Mouse (Mus musculus) lung, embryonic 14.5 days (tissue): ENCODE data around the gene Serpina3a. TPM values are rescaled to one million over a fixed set of nuclear protein-coding genes. Genes with fewer than 3 reads are reported as not detected.

Experiments
- ATAC-seq: fragments of 200-750 bp; cut with Nextera tagmentation; 2 replicates; pipeline ENCODE4 v1.8.0; 2017; ENCODE audit warnings: mild to moderate bottlenecking, moderate TSS enrichment, moderate library complexity; ENCODE audit not compliant: insufficient read depth
- DNase-seq: peaks from one replicate; pipeline ENCODE4 v3.0.0-alpha.2; 2015
- H3K27ac ChIP-seq: fragments of 300-500 bp; sonication (generic); 2 replicates; pipeline ENCODE4 v1.5.1; 2014; ENCODE audit warnings: low read depth, mild to moderate bottlenecking, moderate library complexity
- H3K27me3 ChIP-seq: fragments of 300-500 bp; sonication (generic); 2 replicates; pipeline ENCODE4 v1.6.1; 2014; ENCODE audit warnings: low read length, control low read depth; ENCODE audit not compliant: insufficient read depth
- H3K36me3 ChIP-seq: fragments of 300-500 bp; sonication (generic); 2 replicates; pipeline ENCODE4 v1.6.1; 2014; ENCODE audit warnings: control low read depth; ENCODE audit not compliant: insufficient read depth
- H3K4me1 ChIP-seq: fragments of 300-500 bp; sonication (generic); 2 replicates; pipeline ENCODE4 v1.6.1; 2014; ENCODE audit warnings: antibody characterized with exemption, control low read depth; ENCODE audit not compliant: insufficient read depth
- H3K4me2 ChIP-seq: fragments of 300-500 bp; sonication (generic); 2 replicates; pipeline ENCODE4 v1.6.1; 2014; ENCODE audit warnings: mild to moderate bottlenecking
- H3K4me3 ChIP-seq: fragments of 300-500 bp; sonication (generic); 2 replicates; pipeline ENCODE4 v1.5.1; 2014; ENCODE audit warnings: low read depth, low read length
- H3K9ac ChIP-seq: fragments of 300-500 bp; sonication (generic); 2 replicates; pipeline ENCODE4 v1.6.1; 2014
- H3K9me3 ChIP-seq: fragments of 300-500 bp; sonication (generic); 2 replicates; pipeline ENCODE4 v1.6.1; 2016; ENCODE audit warnings: low read depth, low read length, control low read depth
- CTCF ChIP-seq: IDR thresholded peaks from 2 replicates; pipeline ENCODE4 v1.5.1; 2016; ENCODE audit warnings: antibody characterized with exemption, low read depth
- WGBS: fragments of 180-500 bp; shearing (Covaris S2); extraction: QIAGEN DNeasy Blood & Tissue Kit; methylation state at CpG from one replicate; pipeline ENCODE4 v1.1.7; 2014; 5-methylcytosine and 5-hydroxymethylcytosine counted together
- polyA plus RNA-seq: library from polyadenylated mRNA; unstranded; fragments of >200 nt; fragmentation: Nextera tagmentation; extraction: Ambion mirVana; gene quantifications from 2 replicates; pipeline ENCODE4 v1.2.1, GENCODE M21; 2014

Gene Serpina3a
- polyA plus RNA-seq, 1 experiment from 2014 or later: not detected

DNA sequence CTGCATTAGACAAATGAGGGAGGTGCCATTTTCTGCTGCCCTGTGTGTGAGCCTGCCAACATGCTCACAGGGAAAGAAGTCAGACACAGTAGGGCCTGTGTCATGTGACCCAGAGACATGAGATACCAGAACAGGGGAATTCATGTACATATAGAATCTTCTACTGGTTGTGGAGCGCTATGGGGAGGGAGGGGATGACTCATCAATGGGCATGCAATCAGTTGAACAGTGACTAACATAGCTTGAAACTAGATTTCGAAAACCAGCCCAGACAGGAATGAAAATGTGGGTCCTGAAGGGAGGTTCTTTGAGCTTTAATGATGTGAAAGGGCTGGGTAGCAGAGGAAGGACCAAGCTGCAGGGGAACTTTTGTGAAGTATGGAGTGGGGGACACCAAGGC, 11.5 kb downstream of the Serpina3a start:
- 82% methylated on average over 2 of the region's 2 CpGs for WGBS
- no peak overlapping the region for H3K27ac ChIP-seq
- ATAC-seq (no peak), DNase-seq (no peak)
- H3K9me3 ChIP-seq: no peaks in the 10 kb centered on the region
- no peak overlapping the region for H3K4me2 ChIP-seq
- H3K36me3 ChIP-seq: no peaks in the 10 kb centered on the region
- no peaks in the 10 kb centered on the region for H3K4me1 ChIP-seq
- no peak overlapping the region for H3K9ac ChIP-seq
- no peak overlapping the region for H3K4me3 ChIP-seq
- no peak for TF ChIP-seq CTCF
- no peaks in the 10 kb centered on the region for H3K27me3 ChIP-seq

- no peak overlapping the region for H3K4me3 ChIP-seq
- H3K36me3 ChIP-seq: no peaks in the 10 kb centered on the region
- H3K9me3 ChIP-seq: no peaks in the 10 kb centered on the region
- no peak overlapping the region for H3K9ac ChIP-seq
- H3K4me2 ChIP-seq: no peak overlapping the region
- no peak for DNase-seq
- no peak overlapping the region for H3K27ac ChIP-seq
- no peaks in the 10 kb centered on the region for H3K4me1 ChIP-seq
- no peak for TF ChIP-seq CTCF
- WGBS: 67% methylated on average over 5 of the region's 5 CpGs
- no peaks in the 10 kb centered on the region for H3K27me3 ChIP-seq
- no peak for ATAC-seq
Measured at GRCm38 (mm10) chr12:104125021-104125560, 12.6 kb downstream of the Serpina3a start.

DNA sequence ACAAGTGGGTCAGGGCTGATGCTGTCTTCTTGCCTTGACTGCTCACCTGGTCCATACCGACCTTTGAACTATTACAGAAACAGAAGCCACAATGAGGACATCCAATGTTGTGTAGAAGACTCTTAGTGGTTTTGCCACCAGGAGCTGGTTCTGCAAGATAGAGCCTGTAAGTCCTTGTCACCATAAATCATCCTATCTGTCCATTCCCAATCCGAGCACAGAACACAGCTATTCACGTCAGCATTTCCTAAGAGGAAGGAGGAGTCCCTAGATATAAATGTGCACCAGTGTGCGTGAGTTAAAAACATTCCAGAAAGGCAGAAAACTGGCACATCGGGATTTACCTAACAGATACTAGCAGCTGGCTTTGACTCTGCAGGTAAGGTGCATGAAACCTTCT, 15.2 kb downstream of the Serpina3a start, which contains the start of gene Serpina3b:
Serpina3b (plus strand) TSS at position 301 of the 400 bp plus-strand sequence.
- H3K4me1 ChIP-seq: no peaks in the 10 kb centered on the region
- H3K9me3 ChIP-seq: no peaks in the 10 kb centered on the region
- no peak for ATAC-seq
- no peak for TF ChIP-seq CTCF
- no peak within 1 kb of the TSS for H3K4me3 ChIP-seq
- no peak within 1 kb of the TSS for H3K27ac ChIP-seq
- no peaks in the 10 kb centered on the region for H3K27me3 ChIP-seq
- H3K9ac ChIP-seq: no peak within 1 kb of the TSS
- H3K4me2 ChIP-seq: no peak within 1 kb of the TSS
- DNase-seq: no peak
- no peaks in the 10 kb centered on the region for H3K36me3 ChIP-seq
- 75% methylated on average over 5 of the region's 5 CpGs for WGBS

DNA sequence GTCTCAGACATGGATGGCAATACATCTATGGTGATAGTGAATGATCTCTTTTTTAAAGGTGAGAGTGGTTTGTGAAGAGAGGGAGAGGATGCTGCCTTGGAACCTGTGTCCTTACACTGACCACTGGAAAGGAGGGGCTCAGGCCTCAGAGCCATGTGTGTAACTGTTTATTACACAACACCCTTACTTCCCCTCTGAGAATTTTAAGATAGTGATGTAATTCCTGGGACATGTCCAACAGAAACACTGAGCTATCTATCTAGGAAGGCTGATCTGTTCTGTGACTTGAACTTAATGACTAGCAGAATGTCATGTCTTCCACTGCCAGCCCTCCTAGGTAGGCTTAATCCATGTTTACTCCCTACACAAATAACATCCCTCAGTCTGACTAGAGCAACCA, 18.5 kb downstream of the Serpina3a start:
- no peak for DNase-seq
- H3K9ac ChIP-seq: no peak overlapping the region
- no peak overlapping the region for H3K4me2 ChIP-seq
- no peak for TF ChIP-seq CTCF
- H3K27ac ChIP-seq: no peak overlapping the region
- ATAC-seq: no peak
- no peaks in the 10 kb centered on the region for H3K4me1 ChIP-seq
- no peak overlapping the region for H3K4me3 ChIP-seq
- H3K9me3 ChIP-seq: no peaks in the 10 kb centered on the region
- no peaks in the 10 kb centered on the region for H3K36me3 ChIP-seq
- no peaks in the 10 kb centered on the region for H3K27me3 ChIP-seq

GRCm38 (mm10) chr12:104138216-104138615, 25.7 kb downstream of the Serpina3a start:
- Histone ChIP-seq H3K36me3 (no peaks in the 10 kb centered on the region), H3K4me3 (no peak overlapping the region), H3K4me2 (no peak overlapping the region), H3K9ac (no peak overlapping the region), H3K27me3 (no peaks in the 10 kb centered on the region), H3K4me1 (no peaks in the 10 kb centered on the region), H3K9me3 (no peaks in the 10 kb centered on the region), H3K27ac (no peak overlapping the region)
- ATAC-seq: no peak
- DNase-seq: no peak
- no peak for TF ChIP-seq CTCF
- WGBS: 72% methylated on average over 2 of the region's 2 CpGs

DNA sequence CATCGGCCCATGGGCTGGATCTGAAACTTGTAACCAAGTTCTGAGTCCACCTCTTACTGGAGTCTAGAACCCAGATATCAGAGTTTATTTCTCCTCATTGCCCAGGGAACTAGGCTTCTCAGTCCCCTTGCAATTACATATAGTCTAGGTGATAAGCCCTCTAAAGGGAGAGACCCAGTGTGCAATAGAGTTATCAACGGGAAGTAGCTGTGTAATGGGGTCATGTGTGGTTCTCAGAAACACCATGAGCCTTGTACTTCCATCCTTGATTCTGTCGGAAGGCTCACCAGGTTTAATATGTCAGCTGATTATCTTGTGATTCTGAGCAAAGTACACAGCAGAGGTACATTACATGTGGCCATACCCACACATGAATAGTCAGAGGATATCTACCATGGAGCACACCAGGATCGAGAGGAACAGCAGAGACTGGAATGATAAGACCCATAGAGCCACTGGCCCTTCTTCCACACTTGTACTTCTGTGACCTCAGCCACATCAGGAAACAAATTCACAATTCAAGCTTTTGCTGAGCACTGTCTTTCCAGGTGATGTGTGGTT, 28.1 kb downstream of the Serpina3a start:
- Histone ChIP-seq H3K4me3 (no peak overlapping the region), H3K27me3 (no peaks in the 10 kb centered on the region), H3K4me2 (no peak overlapping the region), H3K36me3 (no peaks in the 10 kb centered on the region), H3K9ac (no peak overlapping the region), H3K9me3 (no peaks in the 10 kb centered on the region), H3K27ac (no peak overlapping the region), H3K4me1 (no peaks in the 10 kb centered on the region)
- no peak for TF ChIP-seq CTCF
- ATAC-seq (no peak), DNase-seq (no peak)
- WGBS: 91% methylated on average over 4 of the region's 4 CpGs

DNA sequence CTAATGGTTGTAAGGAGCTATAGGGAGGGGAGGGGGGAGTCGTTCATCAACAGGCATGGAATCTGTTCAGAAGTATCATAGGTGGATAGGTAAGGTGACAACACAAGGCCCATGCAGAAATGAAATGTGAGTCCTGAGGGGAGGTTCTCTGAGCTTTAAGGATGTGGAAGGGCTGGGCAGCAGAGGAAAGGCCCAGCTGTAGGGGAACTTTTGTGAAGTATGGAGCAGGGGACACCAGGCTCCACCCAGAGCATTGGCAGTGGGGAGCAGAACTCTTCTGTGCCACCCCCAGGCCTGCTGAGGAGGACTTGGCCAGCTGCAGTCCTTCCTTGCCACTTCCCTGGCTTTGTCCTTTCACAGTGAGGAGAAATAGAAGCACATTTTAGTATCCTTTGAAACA, 29.0 kb downstream of the Serpina3a start:
- Histone ChIP-seq H3K27me3 (no peaks in the 10 kb centered on the region), H3K4me1 (no peaks in the 10 kb centered on the region), H3K4me2 (no peak overlapping the region), H3K9ac (no peak overlapping the region), H3K36me3 (no peaks in the 10 kb centered on the region), H3K4me3 (no peak overlapping the region), H3K9me3 (no peaks in the 10 kb centered on the region), H3K27ac (no peak overlapping the region)
- DNase-seq (no peak), ATAC-seq (no peak)
- no peak for TF ChIP-seq CTCF
- 67% methylated on average over 1 of the region's 1 CpGs for WGBS

DNA sequence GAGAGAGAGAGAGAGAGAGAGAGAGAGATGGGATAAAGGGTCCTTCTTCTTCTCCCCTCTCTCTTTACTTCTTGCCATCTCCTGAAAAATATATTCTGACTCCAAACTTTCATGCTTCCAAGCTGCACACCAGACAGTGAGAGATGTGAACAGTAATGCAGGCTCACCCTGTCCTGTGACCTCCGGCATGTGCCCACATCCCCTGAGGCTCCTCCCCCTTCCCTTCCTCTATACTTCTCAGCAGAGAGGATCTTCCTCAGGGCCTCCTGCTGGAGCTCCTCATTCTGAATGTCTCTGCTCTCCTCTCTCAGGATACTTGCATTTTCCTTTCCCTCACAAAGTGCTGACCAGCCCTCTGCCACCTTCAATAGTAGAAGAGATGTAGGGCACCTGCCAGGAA, 29.9 kb downstream of the Serpina3a start:
- no peaks in the 10 kb centered on the region for H3K27me3 ChIP-seq
- no peak overlapping the region for H3K9ac ChIP-seq
- no peak for DNase-seq
- H3K4me3 ChIP-seq: no peak overlapping the region
- no peaks in the 10 kb centered on the region for H3K36me3 ChIP-seq
- no peak for TF ChIP-seq CTCF
- no peak for ATAC-seq
- 53% methylated on average over 1 of the region's 1 CpGs for WGBS
- H3K27ac ChIP-seq: no peak overlapping the region
- no peaks in the 10 kb centered on the region for H3K9me3 ChIP-seq
- H3K4me1 ChIP-seq: no peaks in the 10 kb centered on the region
- H3K4me2 ChIP-seq: no peak overlapping the region
